Mouse (Mus musculus) heart, postnatal 36 days (tissue): Measurements from ENCODE around the gene Gm7145. TPM values are rescaled to one million over a fixed set of nuclear protein-coding genes. Genes with fewer than 3 reads are reported as not detected.
"Not testable (repeated sequence)": the region's sequence is repeated elsewhere in the genome, so short reads cannot be mapped to it uniquely, and the experiment has no call there.

Experiments
- DNase-seq, 2 experiments: peaks; one replicate each; pipeline ENCODE4 v3.0.0; 2021 to 2022
- intact Hi-C: fragments of 180-260 bp; cut with DNase I; formaldehyde crosslinking; loops from one replicate; pipeline ENCODE4 v1.15.1; 2025
- total RNA-seq, 2 experiments: library from RNA; stranded (reverse); gene quantifications; 2 replicates each; pipeline ENCODE4 v1.2.3; 2021

The Gm7145 gene
- not detected for total RNA-seq

DNA sequence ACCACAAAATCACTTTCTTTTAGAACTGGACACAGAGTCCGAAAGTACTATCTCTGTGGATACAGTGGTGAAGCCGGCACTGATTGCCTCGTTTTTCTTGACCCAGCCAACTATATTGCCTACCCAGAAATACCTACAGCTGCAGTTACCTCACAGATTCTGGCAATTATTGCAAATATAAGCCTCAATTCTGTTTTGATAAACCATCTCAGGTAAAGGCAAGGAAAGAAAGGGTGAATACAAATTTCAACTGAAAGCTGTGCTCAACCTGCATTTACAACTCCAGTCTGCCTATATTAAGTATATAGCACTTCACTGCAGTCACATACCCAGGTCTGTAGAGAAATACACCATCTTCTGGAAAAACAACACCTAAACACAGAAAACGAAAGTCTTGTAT, at the start of gene Gm7145:
Gene Gm7145, plus strand, starts transcription at position 301 of the 400 bp plus-strand sequence.
- DNase-seq = no peak
- intact Hi-C loops = no loop called here

DNA sequence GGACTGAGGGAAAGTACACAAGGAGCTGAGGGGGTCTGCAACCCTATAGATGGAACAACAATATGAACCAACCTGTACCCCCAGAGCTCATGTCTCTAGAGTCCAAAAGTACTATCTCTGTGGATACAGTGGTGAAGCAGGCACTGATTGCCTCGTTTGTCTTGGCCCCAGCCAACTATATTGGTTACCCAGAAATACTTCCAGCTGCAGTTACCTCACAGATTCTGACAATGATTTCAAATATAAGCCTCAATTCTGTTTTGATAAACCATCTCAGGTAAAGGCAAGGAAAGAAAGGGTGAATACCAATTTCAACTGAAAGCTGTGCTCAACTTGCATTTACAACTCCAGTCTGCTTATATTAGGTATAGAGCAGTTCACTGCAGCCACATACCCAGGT, 38.0 kb upstream of the Gm7145 start, which contains the start of gene Gm28168:
Gene Gm28168, plus strand, starts transcription at position 301 of the 400 bp plus-strand sequence.
- intact Hi-C loops, DNase-seq: not testable (repeated sequence)

DNA sequence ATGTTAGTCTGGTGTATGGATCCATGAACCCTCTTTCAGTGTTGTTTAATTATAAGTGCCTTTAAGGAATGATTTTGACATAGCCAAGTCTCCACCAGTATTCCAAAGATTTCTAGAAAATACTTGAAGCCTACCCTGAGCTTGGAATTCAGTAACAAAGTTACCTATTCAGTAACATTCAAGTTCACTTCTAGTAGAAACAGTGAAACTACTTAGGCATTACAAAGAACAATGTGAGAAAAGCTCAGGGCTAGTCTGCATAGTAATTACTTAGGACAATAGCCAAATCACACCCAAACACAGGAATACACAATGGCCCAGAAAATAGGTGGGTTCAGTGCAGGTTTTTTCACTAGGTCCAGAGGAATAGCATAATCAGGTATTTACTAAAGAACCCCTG, 38.1 kb downstream of the Gm7145 start:
- intact Hi-C loops = not testable (repeated sequence)

DNA sequence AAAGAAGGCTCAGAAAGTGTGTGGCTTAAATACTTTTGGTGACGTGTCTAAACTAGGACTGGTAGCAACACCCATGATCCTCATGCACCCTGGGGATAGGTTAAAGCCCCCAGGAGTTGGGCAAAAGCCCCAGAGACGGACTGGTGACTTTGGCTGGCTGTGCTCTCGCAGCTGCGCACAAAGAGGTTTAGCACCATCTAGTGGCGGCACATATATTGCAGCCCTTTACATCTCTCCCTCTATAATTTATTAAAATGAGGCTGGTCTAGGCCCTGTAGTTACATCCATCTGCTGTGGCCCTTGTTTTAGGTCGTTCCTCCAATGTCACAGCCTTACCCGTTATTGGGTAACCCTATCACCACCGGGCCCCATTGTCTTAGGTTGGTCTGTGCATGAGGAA, 47.0 kb downstream of the Gm7145 start:
- intact Hi-C loops, DNase-seq: not testable (repeated sequence)

More for the DNA sequence above, 38.1 kb downstream of the Gm7145 start:
- DNase-seq = not testable (repeated sequence)

Other genes starting within 250 kb of the Gm7145 start
- not detected for gene B020011L13Rik, start 184.8 kb upstream of the Gm7145 start, total RNA-seq
- not detected for gene Gm28360, start 135.9 kb upstream of the Gm7145 start, total RNA-seq
- not detected for gene Gm28168, start 37.9 kb upstream of the Gm7145 start, total RNA-seq
- gene Gm29106, start 210.6 kb downstream of the Gm7145 start, total RNA-seq = not detected